In genomic region chr11:68609910-68610566, GRCm38 (mm10) we compare ENCODE assay signal across 24 mouse cellular contexts. TPM values are rescaled to one million over a fixed set of nuclear protein-coding genes. Genes with fewer than 3 reads are reported as not detected.
DNase-seq lines count a peak whose midpoint lies in the region; ATAC-seq and TF ChIP-seq lines count a peak whose summit lies in the region.
"Had no signal": no experiment of that assay in that cellular context is flagged by ENCODE, and none has a peak within 500 bp of the region (broad histone marks: within the 10 kb centered on the region; RNA-seq: fewer than 3 reads in every experiment).

No protein-coding gene starts in this region.

- no peaks in the 10 kb centered on the region for H3K36me3 ChIP-seq in embryonic facial prominence, embryonic 14.5 days (ENCODE audit: control insufficient read depth, insufficient read depth, low read length)
- no peaks in the 10 kb centered on the region for H3K36me3 ChIP-seq in embryonic facial prominence, embryonic 10.5 days (replicated peaks)
- no peaks in the 10 kb centered on the region for H3K36me3 ChIP-seq in lung, embryonic 15.5 days
- H3K36me3 ChIP-seq: hindbrain, embryonic 10.5 days; limb, embryonic 12.5 days; liver, embryonic 13.5 days; midbrain, embryonic 13.5 days; neural tube, embryonic 15.5 days had no signal

- ATAC-seq in embryonic facial prominence, embryonic 14.5 days (ENCODE audit: low read depth): no peak
- ATAC-seq in lung, embryonic 15.5 days (ENCODE audit: borderline replicate concordance, extremely low read depth, low FRiP score, low TSS enrichment): 0 out of 2 replicates have a peak, but pooled peaks have one; percentile 20
- ATAC-seq: activated CD4-positive, CD25-positive, alpha-beta regulatory T cell, adult 4 months; CD4-positive, CD25-positive, alpha-beta regulatory T cell, adult 4 months; hindbrain, postnatal 0 days; midbrain, embryonic 13.5 days had no signal

- peaks cover 14% of the 10 kb centered on the region for H3K4me1 ChIP-seq in embryonic facial prominence, embryonic 14.5 days (ENCODE audit: control insufficient read depth, insufficient read depth, low read length)
- peaks cover 25% of the 10 kb centered on the region for H3K4me1 ChIP-seq in embryonic facial prominence, embryonic 10.5 days
- peaks cover 47% of the 10 kb centered on the region for H3K4me1 ChIP-seq in lung, embryonic 15.5 days
- H3K4me1 ChIP-seq in lung, adult 2 months (ENCODE audit: control insufficient read depth, insufficient read depth, low read length): peaks cover 3% of the 10 kb centered on the region; the same call in 1 of the 2 replicates
- H3K4me1 ChIP-seq: liver, embryonic 13.5 days; midbrain, embryonic 13.5 days; neural tube, embryonic 15.5 days had no signal

- H3K4me2 ChIP-seq in embryonic facial prominence, embryonic 14.5 days (ENCODE audit: low read depth, low read length): no peak overlapping the region
- no peak overlapping the region for H3K4me2 ChIP-seq in lung, embryonic 15.5 days
- H3K4me2 ChIP-seq: limb, embryonic 12.5 days; liver, embryonic 13.5 days; midbrain, embryonic 13.5 days; neural tube, embryonic 15.5 days had no signal

- 50% methylated on average over 9 of the region's 9 CpGs for WGBS in embryonic facial prominence, embryonic 14.5 days
- WGBS in embryonic facial prominence, embryonic 10.5 days: 71% methylated on average over 9 of the region's 9 CpGs
- 30% methylated on average over 9 of the region's 9 CpGs for WGBS in lung, embryonic 15.5 days
- WGBS in lung, adult 2 months: 45% methylated on average over 9 of the region's 9 CpGs

- no peaks in the 10 kb centered on the region for H3K27me3 ChIP-seq in embryonic facial prominence, embryonic 14.5 days (replicated peaks; ENCODE audit: control insufficient read depth, insufficient read depth, low read length)
- H3K27me3 ChIP-seq in embryonic facial prominence, embryonic 10.5 days (replicated peaks; ENCODE audit: low read depth, poor library complexity, severe bottlenecking): no peaks in the 10 kb centered on the region
- H3K27me3 ChIP-seq in lung, embryonic 15.5 days: no peaks in the 10 kb centered on the region
- H3K27me3 ChIP-seq: limb, embryonic 12.5 days; liver, embryonic 13.5 days; midbrain, embryonic 13.5 days; neural tube, embryonic 15.5 days had no signal

- peak; percentile 66 for DNase-seq in embryonic facial prominence, embryonic 14.5 days (ENCODE audit: low spot score)
- no peak for DNase-seq in embryonic facial prominence, embryonic 10.5 days (ENCODE audit: low spot score)
- peak; percentile 21 for DNase-seq in kidney, adult 9 months
- DNase-seq in kidney, adult 11 months: no peak
- no peak for DNase-seq in lung, adult 2 months
- peak; percentile 32 for DNase-seq in brain, embryonic 14.5 days (ENCODE audit: low read depth)
- no peak for DNase-seq in cerebellum, adult 11 months
- DNase-seq: adrenal gland, postnatal 14 days; cerebellum, adult 18-20 months; cerebellum, postnatal 25 days; embryo, embryonic 11 days; gastrocnemius, adult 2 months; liver, embryonic 13.5 days; right cerebral cortex, postnatal 25 days had no signal

- H3K27ac ChIP-seq in embryonic facial prominence, embryonic 14.5 days (replicated peaks; ENCODE audit: low read depth, low read length): no peak overlapping the region
- no peak overlapping the region for H3K27ac ChIP-seq in embryonic facial prominence, embryonic 10.5 days (replicated peaks)
- H3K27ac ChIP-seq in lung, embryonic 15.5 days: no peak overlapping the region
- H3K27ac ChIP-seq: gastrocnemius, adult 2 months; hindbrain, embryonic 10.5 days; hindbrain, postnatal 0 days; limb, embryonic 12.5 days; liver, embryonic 13.5 days; midbrain, embryonic 13.5 days; neural tube, embryonic 15.5 days had no signal

- H3K9ac ChIP-seq in embryonic facial prominence, embryonic 14.5 days (ENCODE audit: low read depth, low read length): no peak overlapping the region
- no peak overlapping the region for H3K9ac ChIP-seq in lung, embryonic 15.5 days
- H3K9ac ChIP-seq: limb, embryonic 12.5 days; liver, embryonic 13.5 days; midbrain, embryonic 13.5 days; neural tube, embryonic 15.5 days had no signal

- no peaks in the 10 kb centered on the region for H3K9me3 ChIP-seq in embryonic facial prominence, embryonic 14.5 days (ENCODE audit: control insufficient read depth, low read length)
- H3K9me3 ChIP-seq in embryonic facial prominence, embryonic 10.5 days: no peaks in the 10 kb centered on the region
- H3K9me3 ChIP-seq in lung, embryonic 15.5 days: no peaks in the 10 kb centered on the region
- H3K9me3 ChIP-seq: hindbrain, embryonic 10.5 days; limb, embryonic 12.5 days; liver, embryonic 13.5 days; midbrain, embryonic 13.5 days; neural tube, embryonic 15.5 days had no signal

- TF ChIP-seq POLR2A in lung, adult 2 months (IDR thresholded peaks at IDR 0.05; ENCODE audit: borderline replicate concordance, extremely low read depth, low read depth, low read length): no peak
- no peak for TF ChIP-seq POLR2A in brain, embryonic 14.5 days (IDR thresholded peaks at IDR 0.05; ENCODE audit: borderline replicate concordance, extremely low read depth, insufficient read depth, insufficient read length, poor library complexity, severe bottlenecking)

- TF ChIP-seq CTCF in lung, adult 2 months (IDR thresholded peaks at IDR 0.05; ENCODE audit: insufficient read depth, low read length): no peak
- TF ChIP-seq CTCF in brain, embryonic 14.5 days (IDR thresholded peaks at IDR 0.05; ENCODE audit: borderline replicate concordance, extremely low read depth, insufficient read depth, insufficient read length): no peak

- H3K4me3 ChIP-seq in embryonic facial prominence, embryonic 14.5 days (ENCODE audit: low read depth, low read length): no peak overlapping the region
- H3K4me3 ChIP-seq in embryonic facial prominence, embryonic 10.5 days: no peak overlapping the region
- H3K4me3 ChIP-seq in lung, embryonic 15.5 days: no peak overlapping the region
- H3K4me3 ChIP-seq in lung, adult 2 months (replicated peaks; ENCODE audit: extremely low read depth, low read depth, low read length): no peak overlapping the region
- H3K4me3 ChIP-seq: gastrocnemius, adult 2 months; hindbrain, embryonic 10.5 days; limb, embryonic 12.5 days; liver, embryonic 13.5 days; midbrain, embryonic 13.5 days; neural tube, embryonic 15.5 days had no signal

RNA-seq across cellular contexts. Expression of gene Ccdc42, which starts 23.2 kb away (rescaled TPM):
- 0.28 and 0.64 TPM in 2 replicates for polyA plus RNA-seq in embryonic facial prominence, embryonic 14.5 days (2014; fragmentation: Nextera tagmentation; extraction: Ambion mirVana)
- polyA plus RNA-seq in embryonic facial prominence, embryonic 10.5 days (2016; fragmentation: Nextera tagmentation; extraction: Ambion mirVana): 0.55 and 0.68 TPM in 2 replicates
- 0.66 and 0.94 TPM in 2 replicates for polyA plus RNA-seq in lung, embryonic 15.5 days (2015; fragmentation: Nextera tagmentation; extraction: Ambion mirVana)
- 5.0 and 8.5 TPM in 2 replicates for polyA plus RNA-seq in lung, adult 2 months (2012; rRNA removed)
- polyA plus RNA-seq in brain, embryonic 14.5 days (2012; rRNA removed): 0.21 and 0.37 TPM in 2 replicates
- polyA plus RNA-seq: activated CD4-positive, CD25-positive, alpha-beta regulatory T cell, adult 4 months; CD4-positive, CD25-positive, alpha-beta regulatory T cell, adult 4 months had no signal

RNA-seq across cellular contexts. Expression of gene Mfsd6l, which starts 54.1 kb away (rescaled TPM):
- polyA plus RNA-seq in embryonic facial prominence, embryonic 14.5 days (2014; fragmentation: Nextera tagmentation; extraction: Ambion mirVana): 0.92 and 0.93 TPM in 2 replicates
- polyA plus RNA-seq in embryonic facial prominence, embryonic 10.5 days (2016; fragmentation: Nextera tagmentation; extraction: Ambion mirVana): 0.39 and 0.50 TPM in 2 replicates
- 2.4 and 3.1 TPM in 2 replicates for polyA plus RNA-seq in lung, embryonic 15.5 days (2015; fragmentation: Nextera tagmentation; extraction: Ambion mirVana)
- 3.4 and 4.3 TPM in 2 replicates for polyA plus RNA-seq in lung, adult 2 months (2012; rRNA removed)
- polyA plus RNA-seq in brain, embryonic 14.5 days (2012; rRNA removed): 0.06 and 0.10 TPM in 2 replicates
- polyA plus RNA-seq: activated CD4-positive, CD25-positive, alpha-beta regulatory T cell, adult 4 months; CD4-positive, CD25-positive, alpha-beta regulatory T cell, adult 4 months; forebrain, embryonic 11.5 days; heart, embryonic 14.5 days; limb, embryonic 12.5 days; liver, embryonic 13.5 days; midbrain, embryonic 13.5 days; neural tube, embryonic 15.5 days had no signal

Comparison
In these comparisons a context has a peak if more than half of its experiments do, and no peak if none do; other contexts are left out.
1. DNase-seq: peak in embryonic facial prominence, embryonic 14.5 days (single experiment), kidney, adult 9 months (single experiment) and brain, embryonic 14.5 days (single experiment); none in embryonic facial prominence, embryonic 10.5 days (single experiment), kidney, adult 11 months (single experiment), lung, adult 2 months (single experiment) and cerebellum, adult 11 months (single experiment).